Mouse (Mus musculus): ENCODE results near the gene Nfyc. TPM values are rescaled to one million over a fixed set of nuclear protein-coding genes. Genes with fewer than 3 reads are reported as not detected.

Nfyc gene
- total and polyA plus RNA-seq, 3 experiments, result 39.5 to 178 (median 64.8) TPM

DNA sequence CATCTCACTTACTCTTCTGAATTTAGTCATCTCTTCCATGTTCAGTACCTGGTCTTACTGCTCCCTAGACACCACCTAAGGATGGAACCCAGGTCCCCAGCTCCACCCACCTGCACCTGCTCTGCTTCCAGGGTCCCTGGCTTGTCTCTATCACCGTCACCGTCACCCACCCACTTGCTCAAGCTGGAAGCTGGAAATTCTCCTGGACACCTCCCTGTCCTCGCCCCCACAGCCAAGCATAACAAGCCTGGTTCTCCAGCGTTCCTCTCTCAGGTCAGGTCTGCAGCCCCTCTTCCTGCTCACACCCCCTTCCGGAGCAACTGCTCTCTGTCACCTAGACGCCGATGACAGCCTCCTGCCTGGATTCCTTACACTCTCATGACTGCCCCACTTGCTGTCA is 28.5 kb upstream of the Nfyc start:
- H3K27ac ChIP-seq (ENCODE audit: control insufficient read depth, low read depth, low read length), result no peak overlapping the region
- peaks cover 3 to 8% of the 10 kb centered on the region in 2 experiments; a peak in 2 of 4 replicates for H3K27me3 ChIP-seq (ENCODE audit: control insufficient read depth in 1 of 2, insufficient read depth in 2 of 2, low read length in 2 of 2)
- TF ChIP-seq SIN3A (IDR thresholded peaks at IDR 0.05; ENCODE audit: low read length) (no peak), ZKSCAN1 (IDR thresholded peaks at IDR 0.05; ENCODE audit: low read depth, low read length) (no peak), CHD1 (IDR thresholded peaks at IDR 0.05; ENCODE audit: low read depth, low read length) (no peak), POLR2AphosphoS5 (IDR thresholded peaks at IDR 0.05; ENCODE audit: borderline replicate concordance, low read depth, low read length) (no peak), TAL1 (IDR thresholded peaks at IDR 0.05; ENCODE audit: low read length) (no peak), RAD21 (IDR thresholded peaks at IDR 0.05; ENCODE audit: low read depth, low read length) (no peak), GABPA (IDR thresholded peaks at IDR 0.05; ENCODE audit: low read depth, low read length) (no peak), UBTF (IDR thresholded peaks at IDR 0.05; ENCODE audit: borderline replicate concordance, insufficient read depth, low read depth, low read length) (no peak), JUND (IDR thresholded peaks at IDR 0.05; ENCODE audit: low read depth, low read length) (no peak), USF2 (IDR thresholded peaks at IDR 0.05; ENCODE audit: borderline replicate concordance in 1 of 2, insufficient read depth in 1 of 2, low read depth in 1 of 2, low read length in 2 of 2) (no peak), GATA1 (IDR thresholded peaks at IDR 0.05; ENCODE audit: low read depth, low read length) (no peak), ZC3H11A (IDR thresholded peaks at IDR 0.05; ENCODE audit: low read depth, low read length) (no peak), KAT2A (conservative IDR thresholded peaks at IDR 0.05; ENCODE audit: low read depth, low read length) (no peak), BHLHE40 (IDR thresholded peaks at IDR 0.05; ENCODE audit: borderline replicate concordance, low read depth, low read length) (no peak), E2F4 (IDR thresholded peaks at IDR 0.05; ENCODE audit: borderline replicate concordance, low read depth, low read length) (no peak), MYB (IDR thresholded peaks at IDR 0.05; ENCODE audit: low read depth, low read length) (no peak)
- DNase-seq (ENCODE audit: low read depth, low spot score), result no peak
- no peaks in the 10 kb centered on the region for H3K9me3 ChIP-seq (replicated peaks; ENCODE audit: insufficient read depth, low read length)
- H3K4me3 ChIP-seq (ENCODE audit: control insufficient read depth in 1 of 2, insufficient read depth in 1 of 2, low read depth in 2 of 2, low read length in 2 of 2), result no peak overlapping the region
- no peaks in the 10 kb centered on the region for H3K36me3 ChIP-seq (ENCODE audit: control insufficient read depth in 1 of 2, insufficient read depth in 2 of 2, low read length in 2 of 2)
- H3K79me2 ChIP-seq (ENCODE audit: control insufficient read depth, insufficient read depth, low read length, poor library complexity), result no peaks in the 10 kb centered on the region
- H3K4me1 ChIP-seq (ENCODE audit: control insufficient read depth in 1 of 2, insufficient read depth in 2 of 2, low read length in 2 of 2), result no peaks in the 10 kb centered on the region
- no peak overlapping the region for H3K9ac ChIP-seq (ENCODE audit: control insufficient read depth, low read depth, low read length, poor library complexity, severe bottlenecking)

DNA sequence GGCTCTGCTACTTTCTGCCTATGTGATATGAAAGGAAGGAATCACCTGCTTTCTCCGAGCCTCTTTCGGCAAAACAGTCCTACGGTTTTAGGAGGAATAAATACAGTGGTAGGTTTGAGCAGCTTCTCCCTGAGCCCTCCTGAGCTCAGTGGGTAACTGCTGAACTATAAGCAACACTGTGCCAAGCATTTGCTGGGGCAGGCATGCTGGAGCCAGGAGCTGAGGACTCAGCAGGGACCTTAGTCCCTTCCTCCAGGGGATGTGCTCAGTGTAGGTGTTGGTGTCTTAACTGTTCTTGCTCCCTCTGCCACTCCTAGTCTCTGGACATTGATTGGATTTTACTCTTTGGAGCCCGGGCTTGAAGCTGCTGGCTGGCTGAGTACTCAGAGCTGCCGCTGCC is 25.0 kb upstream of the Nfyc start:
- no peaks in the 10 kb centered on the region for H3K4me1 ChIP-seq (ENCODE audit: control insufficient read depth in 1 of 2, insufficient read depth in 2 of 2, low read length in 2 of 2)
- H3K4me3 ChIP-seq (ENCODE audit: control insufficient read depth in 1 of 2, insufficient read depth in 1 of 2, low read depth in 2 of 2, low read length in 2 of 2), result no peak overlapping the region
- TF ChIP-seq NRF1 (IDR thresholded peaks at IDR 0.05; ENCODE audit: insufficient read depth, low read depth, low read length, poor library complexity, severe bottlenecking), result no peak
- no peak for TF ChIP-seq ZKSCAN1 (IDR thresholded peaks at IDR 0.05; ENCODE audit: low read depth, low read length)
- no peak for TF ChIP-seq ZC3H11A (IDR thresholded peaks at IDR 0.05; ENCODE audit: low read depth, low read length)
- no peak for TF ChIP-seq RAD21 (IDR thresholded peaks at IDR 0.05; ENCODE audit: low read depth, low read length)
- no peak for TF ChIP-seq POLR2A (IDR thresholded peaks at IDR 0.05; ENCODE audit: control insufficient read depth in 1 of 2, insufficient read depth in 1 of 2, low read depth in 1 of 2, low read length in 2 of 2, poor library complexity in 1 of 2)
- no peak for TF ChIP-seq SMC3 (IDR thresholded peaks at IDR 0.05; ENCODE audit: low read depth, low read length)
- TF ChIP-seq GATA1 (IDR thresholded peaks at IDR 0.05; ENCODE audit: low read depth, low read length), result no peak
- no peaks in the 10 kb centered on the region for H3K36me3 ChIP-seq (ENCODE audit: control insufficient read depth in 1 of 2, insufficient read depth in 2 of 2, low read length in 2 of 2)
- H3K27ac ChIP-seq (ENCODE audit: control insufficient read depth, low read depth, low read length), result no peak overlapping the region
- no peak overlapping the region for H3K9ac ChIP-seq (ENCODE audit: control insufficient read depth, low read depth, low read length, poor library complexity, severe bottlenecking)
- peaks cover under 1 to 4% of the 10 kb centered on the region in 2 experiments; a peak in 2 of 4 replicates for H3K27me3 ChIP-seq (ENCODE audit: control insufficient read depth in 1 of 2, insufficient read depth in 2 of 2, low read length in 2 of 2)
- H3K79me2 ChIP-seq (ENCODE audit: control insufficient read depth, insufficient read depth, low read length, poor library complexity), result no peaks in the 10 kb centered on the region
- H3K9me3 ChIP-seq (replicated peaks; ENCODE audit: insufficient read depth, low read length), result no peaks in the 10 kb centered on the region
- DNase-seq (ENCODE audit: low read depth, low spot score), result no peak

All from MEL (cell line).